Mouse (Mus musculus): Measurements from ENCODE around the gene BC028528. TPM values are rescaled to one million over a fixed set of nuclear protein-coding genes. Genes with fewer than 3 reads are reported as not detected.
"Not testable (repeated sequence)": the region's sequence is repeated elsewhere in the genome, so short reads cannot be mapped to it uniquely, and the experiment has no call there.

BC028528 gene
- polyA plus RNA-seq, 1 experiment = 18.9 TPM

DNA sequence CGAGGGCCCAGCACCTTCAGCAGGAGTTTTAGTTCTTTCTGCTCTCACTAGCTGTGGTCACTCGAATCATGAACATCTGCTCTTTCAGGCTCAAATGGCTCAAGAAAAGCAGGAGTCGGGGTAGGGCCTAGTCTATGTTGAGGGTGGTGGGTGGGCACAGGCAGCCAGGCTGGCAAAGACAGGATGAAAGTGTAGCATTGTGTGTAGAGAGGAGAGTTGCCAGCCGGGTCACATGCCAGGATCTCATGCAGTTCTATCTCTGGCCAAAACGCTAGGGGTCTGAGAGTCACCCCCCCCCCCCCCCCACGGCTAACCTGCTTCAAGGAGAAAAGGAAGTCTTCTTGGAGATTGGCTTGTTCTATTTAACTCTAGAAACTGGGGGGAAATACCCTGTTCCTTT, 10.8 kb upstream of the BC028528 start:
- 45% methylated on average over 6 of the region's 6 CpGs for WGBS
- H3K4me3 ChIP-seq (replicated peaks; ENCODE audit: control insufficient read depth, low read depth, low read length) = no peak overlapping the region
- no peak overlapping the region for H3K27ac ChIP-seq (ENCODE audit: control insufficient read depth, insufficient read depth, low read depth, low read length, poor library complexity)
- TF ChIP-seq POLR2A (IDR thresholded peaks at IDR 0.05; ENCODE audit: borderline replicate concordance, control insufficient read depth, low read depth, low read length) (no peak), CTCF (IDR thresholded peaks at IDR 0.05; ENCODE audit: control insufficient read depth, insufficient read depth, low read length) (no peak)
- H3K4me1 ChIP-seq (ENCODE audit: control insufficient read depth, insufficient read depth, low read length) = no peaks in the 10 kb centered on the region

DNA sequence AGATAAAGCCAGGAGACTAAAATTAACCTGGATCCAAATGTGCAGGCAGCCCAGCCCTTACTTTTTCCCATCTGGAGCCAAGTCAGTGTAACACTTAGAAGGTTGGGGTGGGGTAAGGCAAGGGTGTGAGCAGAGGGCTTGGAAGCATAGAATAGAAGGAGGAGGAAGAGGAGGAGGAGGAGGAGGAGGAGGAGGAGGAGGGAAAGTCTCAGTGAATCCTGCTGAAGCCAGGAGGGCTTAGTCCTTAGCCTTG, 10.5 kb upstream of the BC028528 start:
- no peak for TF ChIP-seq CTCF (IDR thresholded peaks at IDR 0.05; ENCODE audit: control insufficient read depth, insufficient read depth, low read length)
- Histone ChIP-seq H3K4me1 (ENCODE audit: control insufficient read depth, insufficient read depth, low read length) (no peaks in the 10 kb centered on the region), H3K4me3 (replicated peaks; ENCODE audit: control insufficient read depth, low read depth, low read length) (no peak overlapping the region), H3K27ac (ENCODE audit: control insufficient read depth, insufficient read depth, low read depth, low read length, poor library complexity) (no peak overlapping the region)

- WGBS = 80% methylated on average over 9 of the region's 9 CpGs
- Histone ChIP-seq H3K4me3 (replicated peaks; ENCODE audit: control insufficient read depth, low read depth, low read length) (no peak overlapping the region), H3K27ac (ENCODE audit: control insufficient read depth, insufficient read depth, low read depth, low read length, poor library complexity) (no peak overlapping the region), H3K4me1 (ENCODE audit: control insufficient read depth, insufficient read depth, low read length) (no peaks in the 10 kb centered on the region)
- TF ChIP-seq POLR2A (IDR thresholded peaks at IDR 0.05; ENCODE audit: borderline replicate concordance, control insufficient read depth, low read depth, low read length) = no peak
- TF ChIP-seq CTCF (IDR thresholded peaks at IDR 0.05; ENCODE audit: control insufficient read depth, insufficient read depth, low read length) = no peak
Observed at GRCm38 (mm10) chr3:95901616-95902372, 10.0 kb upstream of the BC028528 start.

DNA sequence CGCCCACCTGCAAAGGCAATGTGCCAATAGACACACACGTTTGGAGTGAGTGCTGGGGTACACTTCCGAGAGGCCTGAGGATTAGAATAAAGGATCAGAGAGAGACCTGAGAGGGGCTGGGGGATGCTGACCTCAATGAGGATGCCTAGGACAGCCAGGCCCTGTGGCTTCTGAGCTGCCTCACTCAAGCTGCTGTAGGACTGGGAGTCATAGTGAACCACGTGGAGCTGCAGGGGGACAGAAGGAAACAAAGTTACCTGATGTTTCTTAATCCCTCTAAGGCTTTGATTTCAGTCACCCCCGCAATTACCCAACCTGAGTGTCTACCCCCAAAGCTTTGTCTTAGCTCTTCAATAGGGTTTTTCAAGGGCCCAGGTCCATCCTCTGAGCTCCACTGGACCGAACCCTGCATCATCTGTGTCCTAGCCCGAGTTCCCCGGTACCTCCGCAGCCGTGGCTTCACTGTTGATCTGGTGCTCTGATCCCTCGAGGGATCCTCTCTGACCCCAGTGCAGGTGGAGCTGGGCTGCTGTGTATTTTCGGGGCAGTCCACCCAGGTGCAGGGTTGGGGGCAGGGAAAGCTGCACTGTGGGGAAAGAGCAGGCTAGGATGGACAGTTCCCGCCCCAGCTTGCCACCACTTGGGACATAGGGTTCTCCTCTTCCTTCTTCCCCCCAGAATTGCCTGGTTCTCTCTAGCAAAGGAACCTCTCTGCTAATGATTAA, 8.2 kb upstream of the BC028528 start:
- TF ChIP-seq POLR2A (IDR thresholded peaks at IDR 0.05; ENCODE audit: borderline replicate concordance, control insufficient read depth, low read depth, low read length) (no peak), CTCF (IDR thresholded peaks at IDR 0.05; ENCODE audit: control insufficient read depth, insufficient read depth, low read length) (no peak)
- whole genome bisulfite sequencing = 60% methylated on average over 13 of the region's 13 CpGs
- H3K27ac ChIP-seq (ENCODE audit: control insufficient read depth, insufficient read depth, low read depth, low read length, poor library complexity) = no peak overlapping the region

DNA sequence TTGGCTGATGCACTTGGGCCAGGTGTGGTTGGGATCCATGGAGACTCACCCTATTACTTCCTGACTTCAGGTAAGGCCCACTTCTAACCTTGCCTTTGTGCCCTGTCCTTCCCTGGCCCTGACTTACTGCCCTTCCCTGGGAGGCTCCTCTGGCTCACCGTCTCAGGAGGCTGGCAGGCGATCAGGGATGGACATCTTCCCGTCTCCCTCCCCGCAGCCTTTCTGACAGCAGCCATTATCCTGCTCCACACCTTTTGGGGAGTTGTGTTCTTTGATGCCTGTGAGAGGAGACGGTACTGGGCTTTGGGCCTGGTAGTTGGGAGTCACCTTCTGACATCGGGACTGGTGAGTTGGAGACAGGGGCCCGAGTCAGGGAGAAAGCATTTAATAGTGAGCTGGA, 3.7 kb upstream of the BC028528 start:
- not testable (repeated sequence) for H3K4me1 ChIP-seq (ENCODE audit: control insufficient read depth, insufficient read depth, low read length); H3K4me3 ChIP-seq (replicated peaks; ENCODE audit: control insufficient read depth, low read depth, low read length)

More for the DNA sequence above, 8.2 kb upstream of the BC028528 start:
- peaks cover 2% of the 10 kb centered on the region for H3K4me1 ChIP-seq (ENCODE audit: control insufficient read depth, insufficient read depth, low read length)
- H3K4me3 ChIP-seq (replicated peaks; ENCODE audit: control insufficient read depth, low read depth, low read length) = no peak overlapping the region

DNA sequence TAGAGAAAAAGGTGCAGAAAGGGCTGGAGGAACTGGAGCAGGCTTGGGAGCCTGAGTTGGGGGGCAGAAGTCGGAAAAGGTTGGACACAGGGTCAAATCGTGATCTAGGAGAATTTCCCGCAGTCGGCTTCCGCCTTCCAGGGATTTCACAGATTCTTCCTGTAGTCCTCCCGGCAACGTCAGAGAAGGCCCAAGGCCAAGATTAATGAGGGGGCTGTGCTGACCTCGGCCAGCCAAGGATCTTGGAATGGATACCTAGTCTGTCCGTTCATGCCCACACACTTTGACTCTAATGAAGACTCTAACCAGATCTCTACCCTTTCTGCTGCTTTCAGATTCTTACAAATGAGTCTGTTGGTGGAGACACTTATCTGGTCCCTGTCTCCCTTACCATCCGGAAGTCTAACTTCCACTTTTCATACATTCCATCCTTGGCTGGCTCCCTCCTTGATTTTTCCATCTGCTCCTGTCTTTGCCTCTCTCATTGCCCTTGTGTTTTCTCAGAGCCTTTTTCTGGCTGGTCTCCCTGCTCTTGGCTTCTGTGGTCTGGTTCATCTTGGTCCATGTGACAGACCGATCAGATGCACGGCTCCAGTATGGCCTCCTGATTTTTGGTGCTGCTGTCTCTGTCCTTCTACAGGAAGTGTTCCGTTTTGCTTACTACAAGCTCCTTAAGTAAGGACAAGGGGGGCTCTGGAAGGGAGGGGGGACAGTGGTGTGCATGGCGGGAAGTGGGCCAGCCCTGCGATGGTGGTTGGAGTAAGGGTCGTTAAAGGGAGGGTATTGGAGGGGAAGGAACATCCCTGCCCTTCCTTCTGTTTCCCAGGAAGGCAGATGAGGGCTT, 2.7 kb upstream of the BC028528 start:
- Histone ChIP-seq H3K27ac (ENCODE audit: control insufficient read depth, insufficient read depth, low read depth, low read length, poor library complexity) (0 out of 2 replicates have a peak overlapping the region, but pooled peaks have one; percentile 27), H3K4me3 (replicated peaks; ENCODE audit: control insufficient read depth, low read depth, low read length) (peak overlapping the region; percentile 92), H3K4me1 (ENCODE audit: control insufficient read depth, insufficient read depth, low read length) (peaks cover 6% of the 10 kb centered on the region)
- no peak for TF ChIP-seq CTCF (IDR thresholded peaks at IDR 0.05; ENCODE audit: control insufficient read depth, insufficient read depth, low read length)
- TF ChIP-seq POLR2A (IDR thresholded peaks at IDR 0.05; ENCODE audit: borderline replicate concordance, control insufficient read depth, low read depth, low read length) = no peak
- 5% methylated on average over 16 of the region's 16 CpGs for WGBS

More for the DNA sequence above, 3.7 kb upstream of the BC028528 start:
- 90% methylated on average over 7 of the region's 7 CpGs for WGBS
- H3K27ac ChIP-seq (ENCODE audit: control insufficient read depth, insufficient read depth, low read depth, low read length, poor library complexity) = not testable (repeated sequence)

- Histone ChIP-seq H3K4me3 (replicated peaks; ENCODE audit: control insufficient read depth, low read depth, low read length) (peak within 1 kb of the TSS; percentile 92), H3K27ac (ENCODE audit: control insufficient read depth, insufficient read depth, low read depth, low read length, poor library complexity) (0 out of 2 replicates have a peak within 1 kb of the TSS, but pooled peaks have one; percentile 27)
- 0% methylated on average over 32 of the region's 43 CpGs for WGBS
- TF ChIP-seq POLR2A (IDR thresholded peaks at IDR 0.05; ENCODE audit: borderline replicate concordance, control insufficient read depth, low read depth, low read length) = peak; percentile 28; the same call in 1 of the 2 replicates
- not testable (repeated sequence) for H3K4me1 ChIP-seq (ENCODE audit: control insufficient read depth, insufficient read depth, low read length)
Observed at GRCm38 (mm10) chr3:95893606-95894316, 2.0 kb upstream of the BC028528 start, which contains the start of gene Aph1a. TSS of gene Aph1a (plus strand) at chr3:95893969.

GRCm38 (mm10) chr3:95893126-95893525, 1.3 kb upstream of the BC028528 start:
- Histone ChIP-seq H3K4me3 (replicated peaks; ENCODE audit: control insufficient read depth, low read depth, low read length) (no peak overlapping the region), H3K4me1 (ENCODE audit: control insufficient read depth, insufficient read depth, low read length) (peaks cover 6% of the 10 kb centered on the region), H3K27ac (ENCODE audit: control insufficient read depth, insufficient read depth, low read depth, low read length, poor library complexity) (no peak overlapping the region)
- WGBS = 6% methylated on average over 7 of the region's 7 CpGs
- no peak for TF ChIP-seq CTCF (IDR thresholded peaks at IDR 0.05; ENCODE audit: control insufficient read depth, insufficient read depth, low read length)
- TF ChIP-seq POLR2A (IDR thresholded peaks at IDR 0.05; ENCODE audit: borderline replicate concordance, control insufficient read depth, low read depth, low read length) = no peak

Measured in bone marrow, adult 2 months (tissue).